Mouse (Mus musculus): Measurements from ENCODE around the gene Pif1.

The Pif1 gene

GRCm38 (mm10) chr9:65635766-65636165, 48.8 kb downstream of the Pif1 start:
- peak; percentile 92 for DNase-seq (ENCODE audit: low read depth, low spot score)

DNA sequence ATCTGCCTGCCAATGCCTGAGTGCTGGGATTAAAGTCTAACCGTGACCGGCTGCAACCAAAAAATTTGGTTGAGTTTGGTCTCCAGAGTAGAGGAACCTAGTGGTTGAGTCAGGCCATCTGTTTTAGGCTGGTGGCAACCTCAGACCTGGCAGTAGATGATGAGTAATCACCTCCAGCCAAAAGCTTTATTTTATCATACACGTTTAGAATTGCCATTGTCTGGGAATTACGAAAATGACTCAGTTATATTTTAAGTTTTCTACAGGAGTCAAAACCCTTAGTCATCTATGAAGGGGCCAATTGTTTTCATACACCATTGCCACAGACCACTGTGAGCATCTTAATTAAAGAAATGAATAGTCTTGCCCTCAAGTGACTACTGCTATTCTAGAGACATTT, 50.0 kb downstream of the Pif1 start:
- no peak for DNase-seq (ENCODE audit: low read depth, low spot score)

- no peak for DNase-seq (ENCODE audit: low read depth, low spot score)
Observed at GRCm38 (mm10) chr9:65639065-65639464, 52.1 kb downstream of the Pif1 start.

DNA sequence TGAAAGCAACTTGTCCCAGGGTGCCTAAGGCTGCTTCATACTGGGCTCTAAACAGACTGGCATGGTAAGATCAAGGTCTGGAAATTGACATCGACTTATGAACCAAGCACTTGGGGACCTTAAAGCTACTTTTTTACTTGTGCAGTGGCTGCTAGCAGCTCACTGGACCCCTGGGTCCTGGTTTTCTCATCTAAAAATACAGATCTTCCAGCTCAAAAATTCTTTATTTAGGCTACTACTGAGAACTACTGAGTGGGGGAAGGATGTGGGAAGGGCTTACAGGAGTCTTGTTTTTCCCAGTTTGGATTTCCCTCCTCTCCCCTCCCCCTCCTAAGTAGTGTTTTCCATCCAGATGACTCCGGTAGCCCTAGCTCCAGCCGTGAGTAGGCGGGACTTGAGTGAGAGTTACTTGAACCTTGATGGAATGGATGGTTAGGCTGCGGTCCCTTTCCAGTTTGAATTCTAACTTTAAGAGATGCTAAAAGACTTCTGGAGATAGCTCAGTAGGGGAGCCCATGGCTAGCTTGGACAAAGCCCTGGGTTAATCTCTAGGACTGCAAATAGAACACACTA, 54.0 kb downstream of the Pif1 start:
- DNase-seq (ENCODE audit: low read depth, low spot score) = peak; percentile 100

GRCm38 (mm10) chr9:65641446-65642052, 54.6 kb downstream of the Pif1 start:
- DNase-seq (ENCODE audit: low read depth, low spot score) = peak; percentile 87

DNA sequence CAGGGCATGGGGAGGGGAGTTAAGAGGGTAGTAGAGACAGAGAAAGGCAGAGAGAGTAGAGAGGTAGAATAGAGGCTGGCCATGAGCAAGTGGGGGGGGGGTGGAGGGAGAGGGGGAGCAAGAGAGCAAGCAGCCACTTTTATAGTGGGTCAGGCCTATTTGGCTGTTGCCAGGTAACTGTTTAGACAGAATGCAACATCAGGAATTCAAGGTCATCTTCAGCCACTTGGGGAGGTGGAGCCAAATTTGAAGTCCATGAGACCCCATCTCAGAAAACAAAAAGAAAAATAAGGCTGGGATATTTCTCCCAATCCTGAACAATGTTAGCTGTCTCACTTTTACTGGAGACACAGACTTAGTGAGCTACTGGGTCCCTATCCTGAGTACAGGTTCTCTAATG, 55.6 kb downstream of the Pif1 start:
- peak; percentile 72 for DNase-seq (ENCODE audit: low read depth, low spot score)

DNA sequence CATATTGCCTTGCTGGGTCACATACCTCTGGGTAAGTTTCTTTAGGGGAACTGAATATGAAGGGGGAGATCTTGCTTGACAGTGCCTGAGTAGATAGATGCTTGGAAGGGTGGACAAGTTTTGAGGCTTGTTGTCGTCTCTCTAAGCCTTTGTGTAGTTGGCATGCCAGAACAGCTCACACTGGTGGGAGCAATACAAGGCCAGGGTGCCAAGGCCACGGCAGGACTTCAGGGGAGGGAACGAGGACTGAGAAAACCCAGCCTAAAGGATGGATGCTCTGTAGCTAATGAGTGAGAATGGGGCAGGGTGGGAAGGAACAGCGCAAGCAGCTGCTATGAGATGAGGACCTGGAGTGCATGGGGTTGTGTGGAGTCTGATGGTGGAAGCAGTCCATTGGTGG, 58.0 kb downstream of the Pif1 start:
- no peak for DNase-seq (ENCODE audit: low read depth, low spot score)

Measured in R1 (cell line).